Mouse (Mus musculus) liver, embryonic 11.5 days (tissue): Measurements from ENCODE around the gene Ccdc54. TPM values are rescaled to one million over a fixed set of nuclear protein-coding genes. Genes with fewer than 3 reads are reported as not detected.

ENCODE experiments used
- ATAC-seq: fragments of 200-750 bp; cut with Nextera tagmentation; replicated peaks from 2 replicates; pipeline ENCODE4 v1.8.0; 2017; ENCODE audit warnings: moderate number of reproducible peaks, mild to moderate bottlenecking, moderate TSS enrichment, moderate library complexity; ENCODE audit not compliant: low FRiP score
- DNase-seq: peaks from one replicate; pipeline ENCODE4 v3.0.0-alpha.2; 2017; ENCODE audit warnings: low spot score
- H3K27ac ChIP-seq: fragments of 300-500 bp; sonication (generic); 2 replicates; pipeline ENCODE4 v1.5.1; 2014; ENCODE audit warnings: mild to moderate bottlenecking, low read depth, low read length, control low read depth
- H3K27me3 ChIP-seq: fragments of 300-500 bp; sonication (generic); replicated peaks from 2 replicates; pipeline ENCODE4 v1.6.1; 2014; ENCODE audit warnings: low read length, mixed read lengths; ENCODE audit not compliant: control insufficient read depth, insufficient read depth
- H3K36me3 ChIP-seq: fragments of 300-500 bp; sonication (generic); 2 replicates; pipeline ENCODE4 v1.6.1; 2014; ENCODE audit warnings: mild to moderate bottlenecking, low read length, moderate library complexity, mixed read lengths; ENCODE audit not compliant: control insufficient read depth, insufficient read depth
- H3K4me1 ChIP-seq: fragments of 300-500 bp; sonication (generic); replicated peaks from 2 replicates; pipeline ENCODE4 v1.6.1; 2014; ENCODE audit warnings: low read length, mixed read lengths; ENCODE audit not compliant: control insufficient read depth, insufficient read depth
- H3K4me2 ChIP-seq: fragments of 300-500 bp; sonication (generic); 2 replicates; pipeline ENCODE4 v1.6.1; 2014; ENCODE audit warnings: mild to moderate bottlenecking, control low read depth, moderate library complexity
- H3K4me3 ChIP-seq: fragments of 300-500 bp; sonication (generic); 2 replicates; pipeline ENCODE4 v1.5.1; 2014; ENCODE audit warnings: low read depth, low read length, control low read depth
- H3K9ac ChIP-seq: fragments of 300-500 bp; sonication (generic); 2 replicates; pipeline ENCODE4 v1.6.1; 2014; ENCODE audit warnings: low read depth, low read length, control low read depth
- H3K9me3 ChIP-seq: fragments of 300-500 bp; sonication (generic); 2 replicates; pipeline ENCODE4 v1.6.1; 2016; ENCODE audit warnings: low read length, inconsistent platforms, mixed read lengths; ENCODE audit not compliant: control insufficient read depth
- WGBS: fragments of 180-500 bp; shearing (Covaris S2); extraction: QIAGEN DNeasy Blood & Tissue Kit; methylation state at CpG from one replicate; pipeline ENCODE4 v1.1.7; 2014; 5-methylcytosine and 5-hydroxymethylcytosine counted together
- polyA plus RNA-seq: library from polyadenylated mRNA; unstranded; fragments of >200 nt; fragmentation: Nextera tagmentation; extraction: Ambion mirVana; gene quantifications from 2 replicates; pipeline ENCODE4 v1.2.1, GENCODE M21; 2014

The Ccdc54 gene
- polyA plus RNA-seq, 1 experiment from 2014 or later: not detected

- DNase-seq (no peak), ATAC-seq (no peak)
- no peak overlapping the region for H3K4me2 ChIP-seq
- no peak overlapping the region for H3K9ac ChIP-seq
- WGBS: 46% methylated on average over 6 of the region's 6 CpGs
- H3K27me3 ChIP-seq: no peaks in the 10 kb centered on the region
- H3K4me3 ChIP-seq: no peak overlapping the region
- no peaks in the 10 kb centered on the region for H3K36me3 ChIP-seq
- H3K27ac ChIP-seq: no peak overlapping the region
- H3K9me3 ChIP-seq: no peaks in the 10 kb centered on the region
- H3K4me1 ChIP-seq: no peaks in the 10 kb centered on the region
Observed at GRCm38 (mm10) chr16:50596679-50597078, 5.7 kb upstream of the Ccdc54 start.

DNA sequence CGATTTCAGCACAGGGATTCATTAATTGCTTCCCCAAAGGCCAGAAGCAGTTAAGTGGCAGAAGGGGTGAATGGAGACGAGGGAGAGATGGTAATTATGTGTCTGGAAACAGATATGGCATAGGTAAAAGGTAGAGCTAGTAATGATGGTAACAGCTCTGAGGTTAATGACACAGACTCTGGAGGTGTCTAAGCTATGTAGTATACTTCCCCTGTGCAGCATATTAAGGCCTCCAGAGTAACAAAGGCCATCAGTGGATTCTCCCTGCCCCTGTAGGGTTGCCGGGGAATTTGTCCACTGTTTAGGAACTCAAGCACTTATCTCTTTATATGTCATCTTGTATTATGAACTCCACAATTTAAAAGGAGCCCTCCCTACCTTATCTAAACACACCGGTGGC is 5.2 kb upstream of the Ccdc54 start:
- no peaks in the 10 kb centered on the region for H3K9me3 ChIP-seq
- H3K4me1 ChIP-seq: no peaks in the 10 kb centered on the region
- H3K9ac ChIP-seq: no peak overlapping the region
- no peaks in the 10 kb centered on the region for H3K36me3 ChIP-seq
- no peak for DNase-seq
- no peak overlapping the region for H3K27ac ChIP-seq
- H3K4me2 ChIP-seq: no peak overlapping the region
- WGBS: 62% methylated on average over 4 of the region's 4 CpGs
- no peaks in the 10 kb centered on the region for H3K27me3 ChIP-seq
- no peak for ATAC-seq
- no peak overlapping the region for H3K4me3 ChIP-seq

DNA sequence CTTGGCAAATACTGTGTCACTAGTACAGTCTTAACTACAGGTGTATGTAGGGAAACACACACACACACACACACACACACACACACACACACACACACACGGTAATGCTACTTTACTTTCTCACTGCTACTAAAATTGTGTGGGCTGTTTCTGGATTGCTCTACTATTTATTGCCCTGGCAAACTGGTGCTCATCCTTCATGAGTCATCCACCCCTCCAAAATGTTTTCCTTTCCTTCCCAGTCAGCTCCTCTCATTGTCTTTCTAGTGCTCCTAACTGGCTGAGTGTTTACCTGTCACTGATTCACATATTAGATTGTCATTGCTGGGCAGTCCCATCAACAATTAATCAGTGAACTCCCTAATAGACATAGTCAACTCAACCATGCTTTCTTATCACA is 3.9 kb upstream of the Ccdc54 start:
- H3K27ac ChIP-seq: no peak overlapping the region
- DNase-seq (no peak), ATAC-seq (no peak)
- no peak overlapping the region for H3K9ac ChIP-seq
- 80% methylated on average over 1 of the region's 1 CpGs for WGBS
- H3K4me3 ChIP-seq: no peak overlapping the region
- no peaks in the 10 kb centered on the region for H3K9me3 ChIP-seq
- H3K4me1 ChIP-seq: no peaks in the 10 kb centered on the region
- no peaks in the 10 kb centered on the region for H3K36me3 ChIP-seq
- H3K27me3 ChIP-seq: no peaks in the 10 kb centered on the region
- H3K4me2 ChIP-seq: no peak overlapping the region

DNA sequence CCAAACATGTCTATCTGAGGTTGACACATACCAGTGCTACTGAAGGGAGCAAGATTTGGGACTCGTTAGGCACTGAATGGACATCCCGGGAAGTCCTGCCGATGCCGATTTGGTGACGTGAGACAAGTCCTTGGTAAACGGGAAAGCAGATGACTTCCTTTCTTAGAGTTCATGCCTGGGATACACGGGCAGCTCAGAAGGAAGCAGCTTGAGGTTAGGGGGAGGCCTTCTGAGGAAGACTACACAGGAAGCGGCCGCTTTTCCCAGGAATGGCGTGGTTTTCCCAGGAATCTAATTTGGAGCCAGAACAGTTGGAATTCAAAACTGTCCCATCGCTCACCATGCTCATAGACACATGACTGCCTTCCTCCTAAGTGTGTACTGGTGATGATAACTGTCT is 2.4 kb upstream of the Ccdc54 start:
- no peak overlapping the region for H3K9ac ChIP-seq
- no peak overlapping the region for H3K27ac ChIP-seq
- no peak overlapping the region for H3K4me3 ChIP-seq
- H3K4me2 ChIP-seq: no peak overlapping the region
- DNase-seq (no peak), ATAC-seq (no peak)
- H3K27me3 ChIP-seq: no peaks in the 10 kb centered on the region
- WGBS: 72% methylated on average over 11 of the region's 11 CpGs
- no peaks in the 10 kb centered on the region for H3K9me3 ChIP-seq
- H3K36me3 ChIP-seq: no peaks in the 10 kb centered on the region
- H3K4me1 ChIP-seq: no peaks in the 10 kb centered on the region

GRCm38 (mm10) chr16:50589574-50590151 is 1.3 kb downstream of the Ccdc54 start:
- ATAC-seq: no peak
- Histone ChIP-seq H3K4me2 (no peak overlapping the region), H3K27me3 (no peaks in the 10 kb centered on the region), H3K27ac (no peak overlapping the region), H3K4me3 (no peak overlapping the region), H3K9ac (no peak overlapping the region), H3K9me3 (no peaks in the 10 kb centered on the region), H3K36me3 (no peaks in the 10 kb centered on the region), H3K4me1 (no peaks in the 10 kb centered on the region)
- DNase-seq: no peak
- WGBS: 54% methylated on average over 11 of the region's 11 CpGs

DNA sequence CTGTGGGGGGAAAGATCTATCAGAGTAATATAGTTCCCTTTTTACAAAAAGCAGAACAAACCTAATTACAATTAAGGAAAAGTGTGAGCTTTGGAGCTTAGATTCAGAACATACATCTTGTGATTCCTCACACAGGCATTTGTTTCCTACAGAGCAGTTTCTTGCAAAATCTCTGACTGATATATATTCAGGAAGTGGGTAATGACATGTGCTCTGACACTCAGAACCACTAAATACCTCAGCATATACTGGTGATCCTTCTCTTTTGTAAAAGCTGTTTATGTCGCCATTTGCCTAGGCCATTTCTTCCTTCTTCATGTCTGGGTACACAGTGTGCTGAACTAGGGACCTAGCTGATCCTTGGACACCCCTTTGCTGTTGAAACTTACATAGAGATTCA is 2.8 kb downstream of the Ccdc54 start:
- H3K9me3 ChIP-seq: no peaks in the 10 kb centered on the region
- no peaks in the 10 kb centered on the region for H3K4me1 ChIP-seq
- H3K4me2 ChIP-seq: no peak overlapping the region
- WGBS: 53% methylated on average over 1 of the region's 1 CpGs
- DNase-seq (no peak), ATAC-seq (no peak)
- H3K27me3 ChIP-seq: no peaks in the 10 kb centered on the region
- no peak overlapping the region for H3K9ac ChIP-seq
- no peak overlapping the region for H3K4me3 ChIP-seq
- H3K36me3 ChIP-seq: no peaks in the 10 kb centered on the region
- H3K27ac ChIP-seq: no peak overlapping the region

- Histone ChIP-seq H3K9ac (no peak overlapping the region), H3K4me2 (no peak overlapping the region), H3K9me3 (no peaks in the 10 kb centered on the region), H3K27ac (no peak overlapping the region), H3K4me3 (no peak overlapping the region), H3K27me3 (no peaks in the 10 kb centered on the region), H3K4me1 (no peaks in the 10 kb centered on the region), H3K36me3 (no peaks in the 10 kb centered on the region)
- ATAC-seq: no peak
- WGBS: 76% methylated on average over 7 of the region's 7 CpGs
- DNase-seq: no peak
Observed at GRCm38 (mm10) chr16:50587139-50587538, 3.8 kb downstream of the Ccdc54 start.

DNA sequence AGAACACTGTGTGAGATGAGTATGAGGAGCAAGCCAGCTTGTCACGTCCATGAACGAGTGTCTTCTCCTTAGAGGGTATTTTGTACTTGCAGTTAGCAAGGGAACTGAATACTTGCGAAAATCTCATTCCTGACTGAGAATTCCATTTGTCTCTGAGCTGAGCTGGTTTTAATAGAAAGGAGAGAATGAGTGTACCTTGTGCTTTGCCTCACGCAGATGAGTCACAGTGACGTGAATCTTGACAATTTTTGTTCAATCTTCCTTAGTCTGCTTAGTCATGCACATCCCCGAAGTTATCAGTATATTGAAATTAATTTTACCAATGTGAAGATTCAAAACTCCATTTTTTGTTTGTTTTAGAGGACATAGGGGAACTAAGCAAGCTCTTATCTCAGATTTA is 12.6 kb downstream of the Ccdc54 start:
- Histone ChIP-seq H3K9me3 (no peaks in the 10 kb centered on the region), H3K9ac (no peak overlapping the region), H3K36me3 (no peaks in the 10 kb centered on the region), H3K4me3 (no peak overlapping the region), H3K4me1 (no peaks in the 10 kb centered on the region), H3K4me2 (no peak overlapping the region), H3K27me3 (no peaks in the 10 kb centered on the region), H3K27ac (no peak overlapping the region)
- ATAC-seq (no peak), DNase-seq (no peak)
- 74% methylated on average over 6 of the region's 6 CpGs for WGBS

- Histone ChIP-seq H3K9me3 (no peaks in the 10 kb centered on the region), H3K27me3 (no peaks in the 10 kb centered on the region), H3K27ac (no peak overlapping the region), H3K9ac (no peak overlapping the region), H3K4me3 (no peak overlapping the region), H3K4me2 (no peak overlapping the region), H3K36me3 (no peaks in the 10 kb centered on the region), H3K4me1 (no peaks in the 10 kb centered on the region)
- DNase-seq: no peak
- 84% methylated on average over 13 of the region's 13 CpGs for WGBS
- no peak for ATAC-seq
Observed at GRCm38 (mm10) chr16:50572557-50572956, 18.4 kb downstream of the Ccdc54 start.
